Mouse (Mus musculus): ENCODE data around the gene Unk.

The Unk gene

DNA sequence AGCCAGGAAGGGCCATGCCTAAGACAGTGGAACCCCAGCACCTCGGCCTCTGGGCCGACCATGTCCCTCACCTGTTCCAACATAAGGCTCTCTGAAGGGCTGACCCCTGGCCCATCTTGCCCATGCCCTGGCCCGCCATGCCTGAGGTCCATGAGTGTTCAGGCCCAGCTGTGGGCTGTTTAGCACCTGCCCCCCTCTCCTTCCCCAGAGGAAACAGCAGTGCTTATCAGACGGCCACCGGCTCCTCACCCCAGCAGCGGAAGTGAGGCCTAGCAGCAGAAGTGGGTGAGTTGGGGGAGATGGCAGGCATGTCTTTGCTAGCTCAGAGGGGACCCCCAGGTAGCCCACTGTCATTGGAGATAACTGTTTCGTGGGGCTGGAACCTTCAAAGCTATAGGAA is 46.7 kb downstream of the Unk start:
- peak; percentile 45 for DNase-seq (ENCODE audit: low read depth, low spot score)

DNA sequence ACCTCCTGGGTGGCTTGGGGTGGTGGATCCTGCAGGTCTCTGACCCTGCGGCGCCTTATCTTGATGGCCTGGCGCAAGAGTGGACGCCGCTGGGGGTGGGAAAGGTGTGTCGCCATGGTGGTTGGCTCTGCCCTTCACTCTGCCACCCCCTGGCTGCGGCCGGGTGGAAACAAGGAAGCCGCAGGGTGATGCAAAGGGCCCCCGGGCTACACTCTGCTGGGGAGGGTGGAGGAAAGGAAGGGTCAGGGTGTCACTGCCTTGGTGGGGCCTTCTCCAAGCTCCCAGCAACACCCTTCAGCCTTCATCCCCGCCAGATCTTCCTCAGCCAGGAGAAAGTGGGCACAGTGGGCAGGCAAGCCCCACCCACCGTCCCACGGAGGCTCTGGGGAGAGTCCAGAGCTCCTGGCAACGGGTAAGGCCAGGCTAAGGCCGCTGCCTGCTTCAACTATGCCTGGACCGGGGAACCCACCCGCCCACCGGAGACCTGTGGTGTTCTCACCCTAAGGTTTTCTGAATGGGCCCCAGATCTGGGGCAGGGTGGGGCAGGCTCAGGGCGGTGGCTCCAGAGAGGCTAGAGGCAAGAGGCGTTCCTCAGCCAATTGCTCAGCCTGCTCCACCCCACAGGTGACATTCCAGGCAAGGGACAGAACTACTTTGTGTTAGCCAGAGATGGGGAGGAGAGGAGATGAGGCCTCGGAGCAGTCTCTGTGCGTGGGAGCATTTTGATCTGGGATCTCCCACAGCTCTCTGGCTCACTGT is 47.5 kb downstream of the Unk start, which contains the start of gene Unc13d:
Gene Unc13d, minus strand, starts transcription at position 516 of the 759 bp plus-strand sequence.
- DNase-seq (ENCODE audit: low read depth, low spot score): peak; percentile 66
- peaks cover 17% of the 10 kb centered on the region for H3K36me3 ChIP-seq (ENCODE audit: control insufficient read depth, insufficient read depth, low read length, poor library complexity, severe bottlenecking)
- H3K27me3 ChIP-seq (ENCODE audit: control insufficient read depth, insufficient read depth, low read length, poor library complexity, severe bottlenecking): no peaks in the 10 kb centered on the region

More for the DNA sequence above, 46.7 kb downstream of the Unk start:
- Histone ChIP-seq H3K36me3 (ENCODE audit: control insufficient read depth, insufficient read depth, low read length, poor library complexity, severe bottlenecking) (peaks cover 17% of the 10 kb centered on the region), H3K27me3 (ENCODE audit: control insufficient read depth, insufficient read depth, low read length, poor library complexity, severe bottlenecking) (no peaks in the 10 kb centered on the region)

DNA sequence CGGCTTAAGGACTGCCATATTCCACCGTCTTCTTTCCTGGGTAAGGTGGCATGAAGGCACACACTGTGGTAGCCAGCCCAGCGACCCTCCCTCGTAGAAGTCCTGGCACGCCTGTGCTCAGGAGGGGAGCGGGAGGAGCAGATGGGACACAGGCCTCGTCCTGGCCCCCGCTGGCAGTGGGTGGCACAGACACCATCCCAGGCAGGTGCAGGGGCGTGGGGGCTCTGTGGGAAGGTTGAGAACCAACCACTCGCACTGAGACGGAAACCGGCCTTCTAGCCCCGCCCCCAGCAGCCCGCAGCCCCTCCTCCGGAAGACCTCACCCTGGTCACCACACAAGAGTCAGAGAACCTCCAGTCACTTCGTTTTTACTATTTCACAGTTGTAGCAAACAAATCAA is 48.1 kb downstream of the Unk start:
- H3K36me3 ChIP-seq (ENCODE audit: control insufficient read depth, insufficient read depth, low read length, poor library complexity, severe bottlenecking): peaks cover 17% of the 10 kb centered on the region
- no peaks in the 10 kb centered on the region for H3K27me3 ChIP-seq (ENCODE audit: control insufficient read depth, insufficient read depth, low read length, poor library complexity, severe bottlenecking)
- peak; percentile 84 for DNase-seq (ENCODE audit: low read depth, low spot score)

DNA sequence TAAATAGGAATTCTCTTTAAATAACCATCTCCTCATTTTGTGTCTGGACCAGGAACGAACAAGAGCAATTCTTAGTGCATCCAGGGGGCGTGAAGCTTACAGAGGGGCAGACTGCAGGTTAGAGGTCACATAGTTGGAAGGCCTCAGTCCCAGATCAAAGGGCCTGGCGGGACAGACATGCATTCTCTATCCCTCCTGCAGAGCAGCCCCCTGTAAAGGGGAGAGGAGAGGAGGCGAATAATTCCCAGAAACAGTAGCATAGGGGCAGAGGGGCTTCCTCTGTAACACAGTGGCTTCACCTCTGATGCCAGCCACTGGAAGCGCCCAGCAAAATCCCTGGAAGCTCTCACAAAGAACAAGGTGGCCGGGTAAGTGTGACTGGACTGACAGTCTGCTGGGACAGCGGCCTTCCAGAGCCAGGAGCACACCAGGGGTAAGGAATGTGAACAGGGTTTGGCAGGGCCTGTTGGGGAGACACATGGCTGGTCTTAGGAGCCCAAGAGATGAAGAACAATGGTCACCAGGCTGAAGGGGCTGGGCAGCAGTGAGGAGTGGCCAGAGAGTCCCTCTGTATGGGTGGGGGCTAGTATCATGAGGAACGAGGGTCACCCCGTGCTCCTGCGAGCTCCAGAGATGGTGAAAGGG is 48.7 kb downstream of the Unk start:
- Histone ChIP-seq H3K27me3 (ENCODE audit: control insufficient read depth, insufficient read depth, low read length, poor library complexity, severe bottlenecking) (no peaks in the 10 kb centered on the region), H3K36me3 (ENCODE audit: control insufficient read depth, insufficient read depth, low read length, poor library complexity, severe bottlenecking) (peaks cover 17% of the 10 kb centered on the region)
- DNase-seq (ENCODE audit: low read depth, low spot score): no peak

DNA sequence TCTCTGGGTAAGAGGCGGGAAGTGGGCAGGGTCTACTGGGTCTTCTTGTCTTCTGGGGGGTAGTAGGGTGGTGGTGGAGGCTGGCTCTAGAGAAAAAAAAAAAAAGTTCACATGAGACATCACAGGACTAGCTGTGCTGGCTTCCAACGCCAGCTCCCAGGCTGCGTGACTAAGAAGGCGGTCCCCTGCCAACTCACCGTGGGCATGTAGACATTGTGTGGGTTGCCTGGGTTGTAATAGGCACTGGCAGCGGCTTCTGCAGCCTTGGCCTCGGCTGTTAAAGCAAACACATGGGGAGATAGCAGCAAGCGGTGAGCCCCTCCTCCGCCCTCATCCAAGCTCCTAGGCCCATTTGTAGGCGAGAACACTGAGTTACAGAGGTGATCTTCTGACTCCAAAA is 49.4 kb downstream of the Unk start:
- Histone ChIP-seq H3K36me3 (ENCODE audit: control insufficient read depth, insufficient read depth, low read length, poor library complexity, severe bottlenecking) (peaks cover 17% of the 10 kb centered on the region), H3K27me3 (ENCODE audit: control insufficient read depth, insufficient read depth, low read length, poor library complexity, severe bottlenecking) (no peaks in the 10 kb centered on the region)
- DNase-seq (ENCODE audit: low read depth, low spot score): no peak

DNA sequence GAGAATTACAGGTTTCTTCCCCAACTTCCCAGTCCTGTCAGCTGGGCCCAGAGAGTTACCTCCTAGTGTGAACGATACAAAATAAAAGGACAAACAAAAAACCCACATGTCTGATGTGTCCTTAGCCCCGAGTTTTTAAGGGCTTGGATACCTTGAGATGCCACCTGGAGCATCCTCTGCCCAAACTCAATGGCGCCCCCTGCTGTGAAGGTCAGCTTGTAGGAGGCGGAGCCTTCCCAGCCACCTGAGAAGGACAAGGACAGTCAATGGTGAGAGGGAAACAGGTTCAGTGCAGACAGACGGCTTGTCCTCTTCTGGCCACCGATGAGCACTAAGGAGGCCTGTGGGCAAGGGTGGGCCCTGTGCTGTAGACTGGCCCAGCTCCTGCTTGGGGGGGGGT is 51.0 kb downstream of the Unk start:
- Histone ChIP-seq H3K27me3 (ENCODE audit: control insufficient read depth, insufficient read depth, low read length, poor library complexity, severe bottlenecking) (no peaks in the 10 kb centered on the region), H3K36me3 (ENCODE audit: control insufficient read depth, insufficient read depth, low read length, poor library complexity, severe bottlenecking) (peaks cover 15% of the 10 kb centered on the region)
- DNase-seq (ENCODE audit: low read depth, low spot score): peak; percentile 83

DNA sequence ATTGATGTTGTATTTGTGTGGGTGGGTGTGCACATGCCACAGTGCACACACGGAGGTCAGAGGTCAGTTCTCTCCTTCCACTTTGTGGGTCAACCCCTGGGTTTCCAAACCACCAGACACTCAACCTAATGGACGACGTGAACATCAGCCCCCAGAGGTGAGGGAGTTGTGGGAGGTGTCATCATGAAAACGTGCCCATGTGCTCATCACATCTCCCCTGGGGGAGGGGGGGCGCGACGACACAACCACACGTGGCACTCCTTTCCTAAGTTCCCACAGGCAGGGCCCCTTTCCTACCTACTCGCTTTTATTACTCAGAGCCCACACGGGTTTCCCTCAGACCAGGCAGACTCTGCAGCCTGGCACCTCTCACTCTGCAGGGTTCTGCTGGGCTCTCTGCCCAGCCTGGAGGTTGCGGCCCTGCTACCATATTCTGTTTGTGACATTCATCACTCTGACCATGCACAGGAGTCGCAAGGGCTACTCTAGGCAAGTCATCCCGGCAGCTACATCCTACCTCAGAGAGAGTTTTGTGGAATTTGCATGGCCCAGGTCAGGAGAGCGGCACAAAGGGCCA is 53.1 kb downstream of the Unk start:
- Histone ChIP-seq H3K36me3 (ENCODE audit: control insufficient read depth, insufficient read depth, low read length, poor library complexity, severe bottlenecking) (peaks cover 15% of the 10 kb centered on the region), H3K27me3 (ENCODE audit: control insufficient read depth, insufficient read depth, low read length, poor library complexity, severe bottlenecking) (no peaks in the 10 kb centered on the region)
- DNase-seq (ENCODE audit: low read depth, low spot score): no peak

DNA sequence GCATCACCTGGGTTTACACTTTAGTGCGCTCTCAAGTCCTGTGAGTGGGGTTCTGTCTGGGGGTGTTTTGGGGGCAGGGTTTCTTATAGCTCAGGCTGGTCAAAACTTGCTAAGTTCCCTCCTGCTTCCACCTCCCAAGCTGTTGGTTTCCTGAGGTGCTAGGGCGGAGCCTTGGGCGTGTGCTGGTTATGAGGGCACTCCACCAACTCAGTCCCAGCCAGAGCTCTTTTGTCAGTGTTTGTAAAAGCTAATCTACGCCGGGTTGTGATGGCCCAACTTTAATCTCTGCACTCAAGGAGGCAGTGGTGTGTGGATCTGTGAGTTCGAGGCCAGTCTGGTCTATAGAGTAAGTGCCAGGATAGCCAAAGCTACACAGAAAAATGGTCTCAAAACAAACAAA is 54.0 kb downstream of the Unk start:
- no peak for DNase-seq (ENCODE audit: low read depth, low spot score)
- no peaks in the 10 kb centered on the region for H3K27me3 ChIP-seq (ENCODE audit: control insufficient read depth, insufficient read depth, low read length, poor library complexity, severe bottlenecking)
- H3K36me3 ChIP-seq (ENCODE audit: control insufficient read depth, insufficient read depth, low read length, poor library complexity, severe bottlenecking): peaks cover 15% of the 10 kb centered on the region

DNA sequence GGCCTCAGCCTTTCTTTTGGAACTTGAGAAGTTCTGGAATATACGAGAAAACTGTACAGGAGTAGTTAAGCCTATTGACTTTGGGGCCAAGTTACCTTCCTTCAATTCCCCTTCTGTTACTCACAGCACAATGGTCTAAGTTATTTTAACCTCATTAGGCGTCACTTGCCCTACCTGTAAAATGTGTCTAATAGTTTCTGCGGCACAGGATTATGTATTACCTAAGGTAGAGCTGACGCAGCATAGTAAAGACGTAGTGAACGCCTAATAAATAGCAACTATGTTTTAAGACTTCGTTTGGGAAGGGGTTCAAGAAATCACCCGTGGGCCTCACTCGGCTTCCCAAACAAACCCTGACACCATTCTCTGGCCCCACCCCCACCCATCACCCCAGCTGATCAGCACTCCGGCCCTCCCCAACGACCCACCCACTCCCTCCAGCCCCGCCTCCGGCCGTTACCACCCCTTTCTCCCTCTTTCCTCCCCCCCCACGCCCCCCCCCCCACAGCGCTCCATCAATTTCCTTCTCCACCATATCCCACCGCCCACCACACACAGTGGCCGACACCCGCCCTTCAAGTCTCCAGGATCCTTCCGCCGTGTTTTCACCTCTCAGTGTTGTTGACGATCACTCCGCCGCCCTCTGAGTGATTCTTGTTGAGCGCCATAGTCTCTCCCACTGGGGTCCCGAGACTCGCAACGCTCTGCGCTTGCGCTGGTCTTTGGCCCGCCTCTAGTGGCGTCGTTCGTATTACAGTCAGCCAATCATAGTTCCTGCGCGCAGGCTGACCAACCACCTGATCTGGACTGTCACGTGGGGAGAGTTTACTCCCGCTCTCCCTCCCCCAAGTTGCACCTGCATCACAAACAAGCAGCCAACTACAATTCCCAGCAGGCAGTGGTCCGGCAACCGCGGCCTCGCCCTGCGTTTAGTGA is 56.4 kb downstream of the Unk start, which contains the start of gene Wbp2:
Gene Wbp2, minus strand, starts transcription at position 738 of the 936 bp plus-strand sequence.
- Histone ChIP-seq H3K27me3 (ENCODE audit: control insufficient read depth, insufficient read depth, low read length, poor library complexity, severe bottlenecking) (no peaks in the 10 kb centered on the region), H3K36me3 (ENCODE audit: control insufficient read depth, insufficient read depth, low read length, poor library complexity, severe bottlenecking) (peaks cover 2% of the 10 kb centered on the region)
- DNase-seq (ENCODE audit: low read depth, low spot score): peak; percentile 99

DNA sequence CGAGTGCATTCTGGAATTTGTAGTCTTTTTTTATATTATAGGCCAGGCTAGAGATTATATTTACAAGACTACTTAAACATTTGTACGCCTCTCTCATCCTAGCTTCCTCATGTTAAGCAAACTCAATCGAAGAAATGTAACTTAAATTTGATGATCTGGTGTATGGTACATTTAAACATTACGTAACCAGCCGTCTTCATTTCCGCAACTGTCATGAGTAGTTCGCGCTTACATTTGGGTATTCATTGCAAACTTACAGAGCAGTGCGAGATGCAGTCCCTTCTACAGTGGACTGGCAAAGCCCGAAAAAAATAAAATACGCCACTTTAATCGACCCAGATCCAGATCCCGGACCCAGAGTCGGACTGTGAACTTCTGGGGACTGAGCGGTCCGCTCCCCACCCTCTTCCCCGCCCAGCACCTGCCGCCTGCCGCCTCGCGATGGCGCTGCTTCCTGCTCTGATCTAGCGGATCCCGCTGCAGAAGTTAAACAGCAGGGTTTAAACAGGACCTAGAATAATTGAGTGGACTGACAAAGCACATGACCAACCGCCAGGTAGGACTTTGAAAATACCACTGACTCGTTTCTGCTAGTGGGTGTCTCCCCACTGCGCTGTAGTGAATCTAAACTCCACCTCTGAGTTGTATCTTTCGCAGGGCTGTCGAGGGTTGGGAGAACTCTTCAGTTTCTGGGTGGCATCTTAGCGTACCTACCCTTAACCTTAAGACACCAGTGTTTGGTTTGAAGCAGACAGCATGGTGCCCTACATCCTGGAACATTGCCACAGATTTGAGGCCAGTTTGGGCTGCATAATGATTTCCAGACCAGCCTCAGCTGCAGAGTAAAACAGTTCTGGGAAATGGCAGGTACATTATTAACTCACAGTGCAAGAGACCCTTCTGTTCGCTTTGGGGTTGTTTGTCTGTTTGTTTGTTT is 57.3 kb downstream of the Unk start:
- Histone ChIP-seq H3K36me3 (ENCODE audit: control insufficient read depth, insufficient read depth, low read length, poor library complexity, severe bottlenecking) (no peaks in the 10 kb centered on the region; the same call in none of the 2 replicates), H3K27me3 (ENCODE audit: control insufficient read depth, insufficient read depth, low read length, poor library complexity, severe bottlenecking) (no peaks in the 10 kb centered on the region)
- peak; percentile 91 for DNase-seq (ENCODE audit: low read depth, low spot score)

DNA sequence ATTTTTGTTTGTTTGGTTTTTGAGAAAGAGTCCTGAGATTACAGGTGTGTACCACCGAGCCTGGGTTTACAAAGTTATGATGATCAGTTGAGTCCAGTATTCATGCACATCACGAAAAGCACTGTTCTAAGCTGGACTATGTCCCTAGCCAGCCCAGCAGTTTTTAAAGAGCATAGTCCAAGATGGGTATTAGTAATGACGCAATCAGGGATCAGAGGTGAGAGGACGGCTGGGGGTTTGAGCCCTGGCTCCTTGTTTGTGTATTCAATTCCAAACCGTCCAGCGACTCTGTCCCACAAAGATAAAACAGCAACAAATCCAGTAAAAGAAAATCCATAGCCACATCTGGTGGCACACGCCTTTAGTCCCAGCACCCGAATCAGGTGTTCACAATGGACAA is 58.1 kb downstream of the Unk start:
- Histone ChIP-seq H3K36me3 (ENCODE audit: control insufficient read depth, insufficient read depth, low read length, poor library complexity, severe bottlenecking) (no peaks in the 10 kb centered on the region; the same call in none of the 2 replicates), H3K27me3 (ENCODE audit: control insufficient read depth, insufficient read depth, low read length, poor library complexity, severe bottlenecking) (no peaks in the 10 kb centered on the region)
- no peak for DNase-seq (ENCODE audit: low read depth, low spot score)

DNA sequence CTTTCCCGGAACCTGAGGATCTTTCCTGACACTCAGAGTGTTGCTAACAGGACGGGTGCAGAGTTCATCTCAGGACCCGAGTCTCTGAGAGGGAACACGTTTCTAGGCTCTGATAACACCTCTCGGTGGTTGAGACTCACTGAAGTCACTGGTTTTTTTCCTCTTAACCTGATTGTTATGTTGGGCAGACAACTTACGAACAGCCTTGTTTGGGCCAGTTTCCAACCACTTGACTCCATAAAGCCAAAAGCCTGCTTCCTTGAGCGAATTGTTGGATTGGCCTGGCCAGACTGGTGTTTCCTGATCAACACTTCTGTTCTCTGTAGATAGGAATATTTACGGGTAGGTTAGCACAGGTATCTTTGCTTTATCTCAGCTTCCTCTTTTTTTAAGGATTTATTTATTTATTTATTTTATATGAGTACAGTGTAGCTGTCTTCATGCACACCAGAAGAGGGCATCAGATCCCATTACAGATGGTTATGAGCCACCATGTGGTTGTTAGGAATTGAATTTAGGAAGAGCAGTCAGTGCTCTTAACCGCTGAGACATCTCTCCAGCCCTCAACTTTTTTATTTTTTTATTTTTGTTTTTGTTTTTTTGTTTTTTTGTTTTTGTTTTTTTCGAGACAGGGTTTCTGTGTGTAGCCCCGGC is 58.7 kb downstream of the Unk start:
- DNase-seq (ENCODE audit: low read depth, low spot score): no peak
- Histone ChIP-seq H3K36me3 (ENCODE audit: control insufficient read depth, insufficient read depth, low read length, poor library complexity, severe bottlenecking) (no peaks in the 10 kb centered on the region; the same call in 1 of the 2 replicates), H3K27me3 (ENCODE audit: control insufficient read depth, insufficient read depth, low read length, poor library complexity, severe bottlenecking) (no peaks in the 10 kb centered on the region)

DNA sequence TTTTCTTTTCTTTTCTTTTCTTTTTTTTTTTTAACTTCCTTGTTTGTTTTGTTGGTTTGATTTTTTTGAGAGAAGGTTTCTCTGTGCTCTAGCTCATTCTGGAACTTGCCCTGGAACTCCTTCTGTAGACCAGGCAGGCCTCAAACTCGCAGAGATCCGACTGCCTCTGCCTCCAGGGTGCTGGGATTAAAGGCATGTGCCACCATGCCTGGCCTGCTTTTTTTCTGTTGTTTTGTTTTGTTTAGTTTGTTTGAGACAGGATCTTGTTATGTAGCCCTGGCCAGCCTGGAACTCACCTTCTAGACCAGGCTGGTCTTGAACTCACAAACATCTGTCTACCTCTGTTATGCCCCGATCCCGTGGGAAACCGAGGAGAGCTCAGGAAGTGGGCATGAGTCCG is 59.4 kb downstream of the Unk start:
- Histone ChIP-seq H3K27me3 (ENCODE audit: control insufficient read depth, insufficient read depth, low read length, poor library complexity, severe bottlenecking) (no peaks in the 10 kb centered on the region), H3K36me3 (ENCODE audit: control insufficient read depth, insufficient read depth, low read length, poor library complexity, severe bottlenecking) (no peaks in the 10 kb centered on the region; the same call in 1 of the 2 replicates)
- no peak for DNase-seq (ENCODE audit: low read depth, low spot score)

All from splenic B cell, adult 2 months (primary cell).